8 mouse cellular contexts compared by ENCODE assay signal in the genomic region with DNA sequence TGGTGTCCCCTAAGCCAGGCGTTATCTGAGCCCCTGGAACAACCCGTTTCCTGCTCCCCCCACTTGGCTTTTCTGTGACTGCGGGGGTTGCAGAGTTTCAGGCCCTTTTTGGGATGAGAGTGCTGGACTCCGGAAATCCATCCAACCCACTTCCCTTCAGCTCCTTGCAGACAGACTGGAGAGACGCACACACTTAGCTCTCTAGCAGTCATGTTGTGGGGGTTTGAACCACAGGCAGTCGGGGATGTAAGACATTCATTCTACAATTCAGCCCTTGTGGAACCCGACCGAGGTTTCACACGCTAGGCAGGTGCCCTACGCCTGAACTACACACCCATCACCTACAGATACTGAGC. TPM values are rescaled to one million over a fixed set of nuclear protein-coding genes. Genes with fewer than 3 reads are reported as not detected.
DNase-seq lines count a peak whose midpoint lies in the region; ATAC-seq lines count a peak whose summit lies in the region.

No protein-coding gene starts in this region.

- H3K27me3 ChIP-seq in kidney, embryonic 16.5 days (ENCODE audit: insufficient read depth, low read length): no peaks in the 10 kb centered on the region
- no peaks in the 10 kb centered on the region for H3K27me3 ChIP-seq in hindbrain, embryonic 13.5 days
- no peaks in the 10 kb centered on the region for H3K27me3 ChIP-seq in midbrain, embryonic 14.5 days (ENCODE audit: control insufficient read depth, insufficient read depth, low read length)

- H3K4me2 ChIP-seq in kidney, embryonic 16.5 days (replicated peaks; ENCODE audit: low read depth, low read length): peak overlapping the region; percentile 87
- peak overlapping the region; percentile 84 for H3K4me2 ChIP-seq in hindbrain, embryonic 13.5 days
- H3K4me2 ChIP-seq in midbrain, embryonic 14.5 days (ENCODE audit: low read length): peak overlapping the region; percentile 95

- H3K9ac ChIP-seq in kidney, embryonic 16.5 days (replicated peaks; ENCODE audit: low read length): peak overlapping the region; percentile 96
- peak overlapping the region; percentile 94 for H3K9ac ChIP-seq in hindbrain, embryonic 13.5 days
- peak overlapping the region; percentile 77 for H3K9ac ChIP-seq in midbrain, embryonic 14.5 days (replicated peaks; ENCODE audit: low read length)

- peak overlapping the region; percentile 91 for H3K4me3 ChIP-seq in kidney, embryonic 16.5 days (ENCODE audit: low read length)
- H3K4me3 ChIP-seq in brown adipose tissue, adult 24 weeks (ENCODE audit: insufficient read depth, low read depth, low read length): peak overlapping the region; percentile 83
- H3K4me3 ChIP-seq in hindbrain, embryonic 13.5 days: peak overlapping the region; percentile 88
- H3K4me3 ChIP-seq in midbrain, embryonic 14.5 days (replicated peaks; ENCODE audit: low read depth, low read length): peak overlapping the region; percentile 69

- peaks cover 4% of the 10 kb centered on the region; the same call in 1 of the 2 replicates for H3K36me3 ChIP-seq in kidney, embryonic 16.5 days (ENCODE audit: insufficient read depth, low read length)
- H3K36me3 ChIP-seq in hindbrain, embryonic 13.5 days: peaks cover 11% of the 10 kb centered on the region
- H3K36me3 ChIP-seq in midbrain, embryonic 14.5 days (ENCODE audit: control insufficient read depth, insufficient read depth, low read length): no peaks in the 10 kb centered on the region; the same call in 1 of the 2 replicates

- H3K4me1 ChIP-seq in kidney, embryonic 16.5 days (ENCODE audit: insufficient read depth, low read length): peaks cover 24% of the 10 kb centered on the region
- H3K4me1 ChIP-seq in brown adipose tissue, adult 24 weeks (ENCODE audit: control insufficient read depth, insufficient read depth, insufficient read length, low read length): peaks cover 5% of the 10 kb centered on the region
- peaks cover 19% of the 10 kb centered on the region for H3K4me1 ChIP-seq in hindbrain, embryonic 13.5 days (replicated peaks)
- peaks cover 11% of the 10 kb centered on the region for H3K4me1 ChIP-seq in midbrain, embryonic 14.5 days (ENCODE audit: control insufficient read depth, insufficient read depth, low read length)

- ATAC-seq in kidney, embryonic 16.5 days (ENCODE audit: low FRiP score, low TSS enrichment): no peak
- ATAC-seq in hindbrain, embryonic 13.5 days (ENCODE audit: low FRiP score): no peak
- no peak for ATAC-seq in midbrain, embryonic 14.5 days (ENCODE audit: low FRiP score, low TSS enrichment)

- peak overlapping the region; percentile 92 for H3K27ac ChIP-seq in kidney, embryonic 16.5 days (ENCODE audit: low read length)
- H3K27ac ChIP-seq in brown adipose tissue, adult 24 weeks (replicated peaks; ENCODE audit: low read depth, low read length): no peak overlapping the region
- peak overlapping the region; percentile 40; the same call in 1 of the 2 replicates for H3K27ac ChIP-seq in hindbrain, embryonic 13.5 days
- no peak overlapping the region for H3K27ac ChIP-seq in midbrain, embryonic 14.5 days (replicated peaks; ENCODE audit: low read depth, low read length)

- H3K9me3 ChIP-seq in kidney, embryonic 16.5 days (ENCODE audit: low read length): no peaks in the 10 kb centered on the region
- no peaks in the 10 kb centered on the region for H3K9me3 ChIP-seq in hindbrain, embryonic 13.5 days
- H3K9me3 ChIP-seq in midbrain, embryonic 14.5 days (ENCODE audit: control insufficient read depth, low read length): no peaks in the 10 kb centered on the region

- no peak for DNase-seq in kidney, postnatal 4 days
- DNase-seq in midbrain, embryonic 14.5 days: no peak
- DNase-seq in cerebellum, adult 18-20 months: no peak
- DNase-seq in thymus, postnatal 4 days: no peak
- no peak for DNase-seq in gastrocnemius, postnatal 10 days

- WGBS in kidney, embryonic 16.5 days: 29% methylated on average over 10 of the region's 10 CpGs
- WGBS in hindbrain, embryonic 13.5 days: 47% methylated on average over 10 of the region's 10 CpGs
- WGBS in midbrain, embryonic 14.5 days: 51% methylated on average over 10 of the region's 10 CpGs

RNA-seq across cellular contexts. Expression of gene Gipc1, which starts 1.2 kb away (rescaled TPM):
- polyA plus RNA-seq in kidney, embryonic 16.5 days (2015; fragmentation: Nextera tagmentation; extraction: Ambion mirVana): 227 and 237 TPM in 2 replicates
- polyA plus RNA-seq in brown adipose tissue, adult 24 weeks (2012; ENCODE audit: insufficient read depth, insufficient read length, missing spikeins): 20.8 and 21.2 TPM in 2 replicates
- 155 and 159 TPM in 2 replicates for polyA plus RNA-seq in hindbrain, embryonic 13.5 days (2015; fragmentation: Nextera tagmentation; extraction: Ambion mirVana)
- polyA plus RNA-seq in midbrain, embryonic 14.5 days (2014; fragmentation: Nextera tagmentation; extraction: Ambion mirVana): 106 and 116 TPM in 2 replicates
- total RNA-seq in gastrocnemius, postnatal 10 days (2021): 10 to 100 TPM; 28.0 to 34.5 TPM

RNA-seq across cellular contexts. Expression of gene Ptger1, which starts 12.8 kb away (rescaled TPM):
- 3.1 and 4.0 TPM in 2 replicates for polyA plus RNA-seq in kidney, embryonic 16.5 days (2015; fragmentation: Nextera tagmentation; extraction: Ambion mirVana)
- not detected in 2 replicates for polyA plus RNA-seq in brown adipose tissue, adult 24 weeks (2012; ENCODE audit: insufficient read depth, insufficient read length, missing spikeins)
- 0.38 and 0.70 TPM in 2 replicates for polyA plus RNA-seq in hindbrain, embryonic 13.5 days (2015; fragmentation: Nextera tagmentation; extraction: Ambion mirVana)
- polyA plus RNA-seq in midbrain, embryonic 14.5 days (2014; fragmentation: Nextera tagmentation; extraction: Ambion mirVana): 0.72 and 1.3 TPM in 2 replicates
- under 1 TPM; 0.14 to 0.38 TPM for total RNA-seq in gastrocnemius, postnatal 10 days (2021)

RNA-seq across cellular contexts. Expression of gene Pkn1, which starts 45.3 kb away (rescaled TPM):
- polyA plus RNA-seq in kidney, embryonic 16.5 days (2015; fragmentation: Nextera tagmentation; extraction: Ambion mirVana): 31.3 and 33.6 TPM in 2 replicates
- polyA plus RNA-seq in brown adipose tissue, adult 24 weeks (2012; ENCODE audit: insufficient read depth, insufficient read length, missing spikeins): 98.1 and 111 TPM in 2 replicates
- 20.7 and 23.7 TPM in 2 replicates for polyA plus RNA-seq in hindbrain, embryonic 13.5 days (2015; fragmentation: Nextera tagmentation; extraction: Ambion mirVana)
- 26.6 TPM in 2 replicates for polyA plus RNA-seq in midbrain, embryonic 14.5 days (2014; fragmentation: Nextera tagmentation; extraction: Ambion mirVana)
- 10 to 100 TPM; 53.4 to 54.7 TPM for total RNA-seq in gastrocnemius, postnatal 10 days (2021)

RNA-seq across cellular contexts. Expression of gene Dnajb1, which starts 45.6 kb away (rescaled TPM):
- 67.5 and 68.0 TPM in 2 replicates for polyA plus RNA-seq in kidney, embryonic 16.5 days (2015; fragmentation: Nextera tagmentation; extraction: Ambion mirVana)
- polyA plus RNA-seq in brown adipose tissue, adult 24 weeks (2012; ENCODE audit: insufficient read depth, insufficient read length, missing spikeins): 25.0 and 50.3 TPM in 2 replicates
- 54.1 and 54.2 TPM in 2 replicates for polyA plus RNA-seq in hindbrain, embryonic 13.5 days (2015; fragmentation: Nextera tagmentation; extraction: Ambion mirVana)
- polyA plus RNA-seq in midbrain, embryonic 14.5 days (2014; fragmentation: Nextera tagmentation; extraction: Ambion mirVana): 46.2 TPM in 2 replicates
- 10 to 100 TPM; 10.3 to 11.7 TPM for total RNA-seq in gastrocnemius, postnatal 10 days (2021)

RNA-seq across cellular contexts. Expression of gene Tecr, which starts 45.9 kb away (rescaled TPM):
- polyA plus RNA-seq in kidney, embryonic 16.5 days (2015; fragmentation: Nextera tagmentation; extraction: Ambion mirVana): 631 and 669 TPM in 2 replicates
- 552 and 608 TPM in 2 replicates for polyA plus RNA-seq in brown adipose tissue, adult 24 weeks (2012; ENCODE audit: insufficient read depth, insufficient read length, missing spikeins)
- polyA plus RNA-seq in hindbrain, embryonic 13.5 days (2015; fragmentation: Nextera tagmentation; extraction: Ambion mirVana): 998 and 1,025 TPM in 2 replicates
- 987 and 1,278 TPM in 2 replicates for polyA plus RNA-seq in midbrain, embryonic 14.5 days (2014; fragmentation: Nextera tagmentation; extraction: Ambion mirVana)
- total RNA-seq in gastrocnemius, postnatal 10 days (2021): 100 to 1,000 TPM; 422 to 448 TPM

Comparison
In these comparisons a context has a peak if more than half of its experiments do, and no peak if none do; other contexts are left out.
1. H3K27ac ChIP-seq: peak in kidney, embryonic 16.5 days (single experiment) and hindbrain, embryonic 13.5 days (single experiment); none in brown adipose tissue, adult 24 weeks (single experiment) and midbrain, embryonic 14.5 days (single experiment).
2. Peak in every context shown above with its lines, with median percentiles within 50 percentile points of each other: H3K4me2 ChIP-seq, H3K4me3 ChIP-seq and H3K9ac ChIP-seq.